Mouse (Mus musculus): Measurements from ENCODE around the gene Prr36. TPM values are rescaled to one million over a fixed set of nuclear protein-coding genes. Genes with fewer than 3 reads are reported as not detected.
A peak's percentile ranks its signal among the peaks of the same experiment; 100 is the strongest.

The Prr36 gene
- polyA plus RNA-seq, 1 experiment from 2014 or later, result 1.4 TPM

GRCm38 (mm10) chr8:4165852-4166751, 51.2 kb downstream of the Prr36 start, which contains the start of gene Evi5l:
TSS of gene Evi5l (plus strand) at chr8:4166567.
- Histone ChIP-seq H3K9me3 (no peaks in the 10 kb centered on the region), H3K4me3 (replicated peaks) (peak within 1 kb of the TSS; percentile 84), H3K4me2 (peak within 1 kb of the TSS; percentile 82), H3K36me3 (no peaks in the 10 kb centered on the region), H3K9ac (replicated peaks) (peak within 1 kb of the TSS; percentile 77), H3K4me1 (replicated peaks) (peaks cover 6% of the 10 kb centered on the region; the same call in 1 of the 2 replicates), H3K27ac (no peak within 1 kb of the TSS), H3K27me3 (no peaks in the 10 kb centered on the region)
- under 1% methylated on average over 51 of the region's 51 CpGs for WGBS
- peak; percentile 99 for ATAC-seq (ENCODE audit: insufficient number of reproducible peaks, insufficient read depth, low FRiP score, low TSS enrichment, low read depth)

DNA sequence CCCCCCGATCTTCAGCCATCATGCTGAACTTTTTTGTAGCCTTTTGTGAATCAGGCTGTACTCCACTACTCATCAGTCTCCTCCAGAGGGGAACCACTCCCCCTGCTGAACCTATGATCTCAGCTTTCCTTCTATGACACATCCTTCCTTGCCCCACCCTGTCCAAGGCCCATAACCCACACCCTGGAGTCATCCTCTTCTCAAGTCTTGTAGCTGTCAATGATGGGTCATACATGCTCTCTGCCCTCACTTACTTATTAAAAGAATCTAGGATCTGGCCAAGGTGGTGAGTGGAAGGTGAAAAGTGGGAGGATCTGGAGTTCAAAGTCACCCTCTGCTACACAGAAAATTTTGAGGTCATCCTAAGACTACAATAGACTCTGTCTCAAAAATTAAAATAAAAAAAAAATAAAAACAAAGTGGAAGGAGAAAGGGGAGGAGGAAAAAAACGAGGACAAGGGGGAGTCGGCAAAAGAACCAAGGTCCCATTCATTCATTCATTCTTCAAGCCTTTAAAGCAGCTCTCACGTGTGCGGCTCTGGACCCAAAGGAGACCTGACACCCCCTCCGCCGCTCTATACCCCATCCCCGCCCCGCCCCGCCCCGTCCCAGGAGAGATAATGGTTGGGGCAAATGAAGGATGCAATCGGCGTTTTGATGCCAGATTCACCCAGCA, 51.9 kb downstream of the Prr36 start:
- 8% methylated on average over 13 of the region's 13 CpGs for WGBS
- peaks cover 6% of the 10 kb centered on the region; the same call in 1 of the 2 replicates for H3K4me1 ChIP-seq (replicated peaks)
- H3K9ac ChIP-seq (replicated peaks), result peak overlapping the region; percentile 51
- H3K4me2 ChIP-seq, result peak overlapping the region; percentile 56
- ATAC-seq (ENCODE audit: insufficient number of reproducible peaks, insufficient read depth, low FRiP score, low TSS enrichment, low read depth), result no peak
- H3K27me3 ChIP-seq, result no peaks in the 10 kb centered on the region
- no peaks in the 10 kb centered on the region for H3K9me3 ChIP-seq
- peak overlapping the region; percentile 84 for H3K4me3 ChIP-seq (replicated peaks)
- H3K36me3 ChIP-seq, result no peaks in the 10 kb centered on the region
- no peak overlapping the region for H3K27ac ChIP-seq

DNA sequence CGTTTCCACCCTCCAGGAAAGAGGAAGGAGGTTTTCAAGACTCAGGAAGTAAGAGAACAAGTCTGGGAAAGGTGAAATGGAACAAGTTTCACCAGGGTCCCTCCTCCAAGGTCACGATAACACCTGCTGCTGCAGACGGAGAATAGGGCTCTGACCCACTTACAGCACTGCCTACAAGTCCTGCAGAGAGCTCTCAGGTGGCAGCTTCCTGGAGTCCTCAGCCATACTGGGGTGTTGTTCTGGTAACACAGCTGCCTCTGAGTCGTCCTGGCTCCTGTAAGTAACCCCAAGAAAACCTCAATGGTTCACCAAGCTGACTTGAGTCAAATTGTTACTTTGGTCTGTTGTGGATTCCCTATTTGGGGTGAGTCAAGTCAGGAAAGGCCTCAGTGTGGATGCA, 54.5 kb downstream of the Prr36 start:
- no peak overlapping the region for H3K27ac ChIP-seq
- no peak overlapping the region for H3K4me2 ChIP-seq

More for the DNA sequence above, 54.5 kb downstream of the Prr36 start:
- no peaks in the 10 kb centered on the region for H3K36me3 ChIP-seq
- 62% methylated on average over 4 of the region's 4 CpGs for WGBS
- H3K4me1 ChIP-seq (replicated peaks), result peaks cover 6% of the 10 kb centered on the region; the same call in 1 of the 2 replicates
- no peak for ATAC-seq (ENCODE audit: insufficient number of reproducible peaks, insufficient read depth, low FRiP score, low TSS enrichment, low read depth)
- H3K9me3 ChIP-seq, result no peaks in the 10 kb centered on the region
- no peaks in the 10 kb centered on the region for H3K27me3 ChIP-seq
- H3K9ac ChIP-seq (replicated peaks), result no peak overlapping the region
- no peak overlapping the region for H3K4me3 ChIP-seq (replicated peaks)

Other genes starting within 250 kb of the Prr36 start
- not detected in 2 replicates for gene Cd209f, start 111.6 kb downstream of the Prr36 start, polyA plus RNA-seq (2016; fragmentation: Nextera tagmentation; extraction: Ambion mirVana)
- gene Cd209g, start 83.4 kb downstream of the Prr36 start, polyA plus RNA-seq (2016; fragmentation: Nextera tagmentation; extraction: Ambion mirVana), result not detected in 2 replicates
- 29.4 and 33.7 TPM in 2 replicates for gene Evi5l, start 50.9 kb downstream of the Prr36 start, polyA plus RNA-seq (2016; fragmentation: Nextera tagmentation; extraction: Ambion mirVana)
- 0.24 and 0.39 TPM in 2 replicates for gene Lrrc8e, start 9.4 kb upstream of the Prr36 start, polyA plus RNA-seq (2016; fragmentation: Nextera tagmentation; extraction: Ambion mirVana)
- gene Map2k7, start 21.3 kb upstream of the Prr36 start, polyA plus RNA-seq (2016; fragmentation: Nextera tagmentation; extraction: Ambion mirVana), result 33.7 and 36.9 TPM in 2 replicates
- 1.0 and 1.1 TPM in 2 replicates for gene Gm49320, start 21.4 kb upstream of the Prr36 start, polyA plus RNA-seq (2016; fragmentation: Nextera tagmentation; extraction: Ambion mirVana)
- gene Tgfbr3l, start 30.8 kb upstream of the Prr36 start, polyA plus RNA-seq (2016; fragmentation: Nextera tagmentation; extraction: Ambion mirVana), result 5.5 and 6.5 TPM in 2 replicates
- gene Snapc2, start 35.6 kb upstream of the Prr36 start, polyA plus RNA-seq (2016; fragmentation: Nextera tagmentation; extraction: Ambion mirVana), result 61.6 and 70.8 TPM in 2 replicates
- 111 TPM in 2 replicates for gene Ctxn1, start 41.8 kb upstream of the Prr36 start, polyA plus RNA-seq (2016; fragmentation: Nextera tagmentation; extraction: Ambion mirVana)
- 66.7 and 72.8 TPM in 2 replicates for gene Timm44, start 58.5 kb upstream of the Prr36 start, polyA plus RNA-seq (2016; fragmentation: Nextera tagmentation; extraction: Ambion mirVana)
- 23.0 TPM in 2 replicates for gene Ccl25, start 107.8 kb upstream of the Prr36 start, polyA plus RNA-seq (2016; fragmentation: Nextera tagmentation; extraction: Ambion mirVana)
- 341 and 367 TPM in 2 replicates for gene Elavl1, start 108.0 kb upstream of the Prr36 start, polyA plus RNA-seq (2016; fragmentation: Nextera tagmentation; extraction: Ambion mirVana)